Mouse (Mus musculus) kidney, embryonic 16.5 days (tissue): ENCODE measurements around the gene Krt36. TPM values are rescaled to one million over a fixed set of nuclear protein-coding genes. Genes with fewer than 3 reads are reported as not detected.

Source experiments
- ATAC-seq: fragments of 200-750 bp; cut with Nextera tagmentation; 2 replicates; pipeline ENCODE4 v1.8.0; 2017; ENCODE audit warnings: moderate TSS enrichment; ENCODE audit not compliant: low FRiP score, low TSS enrichment
- H3K27ac ChIP-seq: fragments of 300-500 bp; sonication (generic); 2 replicates; pipeline ENCODE4 v1.5.1; 2014; ENCODE audit warnings: low read length
- H3K27me3 ChIP-seq: fragments of 300-500 bp; sonication (generic); 2 replicates; pipeline ENCODE4 v1.6.1; 2014; ENCODE audit warnings: low read length, control low read depth, mixed read lengths; ENCODE audit not compliant: insufficient read depth
- H3K36me3 ChIP-seq: fragments of 300-500 bp; sonication (generic); 2 replicates; pipeline ENCODE4 v1.6.1; 2014; ENCODE audit warnings: low read length, control low read depth, mixed read lengths; ENCODE audit not compliant: insufficient read depth
- H3K4me1 ChIP-seq: fragments of 300-500 bp; sonication (generic); 2 replicates; pipeline ENCODE4 v1.6.1; 2014; ENCODE audit warnings: low read length, control low read depth, mixed read lengths; ENCODE audit not compliant: insufficient read depth
- H3K4me2 ChIP-seq: fragments of 300-500 bp; sonication (generic); replicated peaks from 2 replicates; pipeline ENCODE4 v1.6.1; 2014; ENCODE audit warnings: low read depth, low read length
- H3K4me3 ChIP-seq: fragments of 300-500 bp; sonication (generic); 2 replicates; pipeline ENCODE4 v1.5.1; 2014; ENCODE audit warnings: mild to moderate bottlenecking, low read length
- H3K9ac ChIP-seq: fragments of 300-500 bp; sonication (generic); replicated peaks from 2 replicates; pipeline ENCODE4 v1.6.1; 2014; ENCODE audit warnings: low read length
- H3K9me3 ChIP-seq: fragments of 300-500 bp; sonication (generic); 2 replicates; pipeline ENCODE4 v1.6.1; 2016; ENCODE audit warnings: low read length, control low read depth
- whole genome bisulfite sequencing: fragments of 180-500 bp; shearing (Covaris S2); extraction: QIAGEN DNeasy Blood & Tissue Kit; methylation state at CpG from one replicate; pipeline ENCODE4 v1.1.7; 2014; 5-methylcytosine and 5-hydroxymethylcytosine counted together
- polyA plus RNA-seq: library from polyadenylated mRNA; unstranded; fragments of >200 nt; fragmentation: Nextera tagmentation; extraction: Ambion mirVana; gene quantifications from 2 replicates; pipeline ENCODE4 v1.2.1, GENCODE M21; 2015

Gene Krt36
- 1.1 and 1.6 TPM in 2 replicates for polyA plus RNA-seq

DNA sequence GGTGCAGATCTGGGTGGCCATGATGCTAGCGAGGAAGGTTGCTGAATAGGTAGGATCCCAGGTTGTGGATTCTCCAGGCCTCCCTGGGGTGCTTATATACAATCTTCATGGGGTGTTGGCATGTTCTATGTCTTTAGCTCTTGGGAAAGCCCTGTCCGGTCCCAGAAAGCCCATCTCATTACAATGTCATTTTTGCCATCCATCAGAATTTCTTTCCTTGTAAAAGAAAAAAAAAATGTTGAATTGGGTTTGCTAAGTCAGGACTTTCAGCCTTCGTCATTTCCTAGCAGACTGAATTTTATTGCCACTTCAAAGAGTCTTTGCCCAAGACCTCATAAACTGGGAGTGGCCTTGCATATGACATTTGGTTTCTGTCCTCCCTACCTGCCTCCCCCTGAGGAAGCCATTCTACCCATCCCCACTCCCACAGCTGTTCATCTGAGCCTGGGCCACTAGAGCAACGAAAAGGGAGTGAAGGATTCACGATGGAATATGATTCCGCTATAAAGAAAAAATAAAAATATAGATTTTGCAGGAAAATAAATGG, at the start of gene Krt36:
Gene Krt36 (minus strand): TSS at position 51 of the 547 bp plus-strand sequence.
- WGBS: 63% methylated on average over 6 of the region's 6 CpGs
- Histone ChIP-seq H3K4me3 (no peak within 1 kb of the TSS), H3K36me3 (no peaks in the 10 kb centered on the region), H3K27ac (no peak within 1 kb of the TSS), H3K9ac (no peak within 1 kb of the TSS), H3K27me3 (no peaks in the 10 kb centered on the region), H3K4me1 (no peaks in the 10 kb centered on the region; the same call in 1 of the 2 replicates), H3K9me3 (no peaks in the 10 kb centered on the region), H3K4me2 (no peak within 1 kb of the TSS)
- ATAC-seq: no peak

- H3K9me3 ChIP-seq: no peaks in the 10 kb centered on the region
- no peaks in the 10 kb centered on the region for H3K36me3 ChIP-seq
- no peak within 1 kb of the TSS for H3K4me3 ChIP-seq
- no peak within 1 kb of the TSS for H3K9ac ChIP-seq
- no peak within 1 kb of the TSS for H3K27ac ChIP-seq
- peaks cover 17% of the 10 kb centered on the region for H3K4me1 ChIP-seq
- no peak within 1 kb of the TSS for H3K4me2 ChIP-seq
- H3K27me3 ChIP-seq: peaks cover 14% of the 10 kb centered on the region
- WGBS: 57% methylated on average over 9 of the region's 9 CpGs
- ATAC-seq: no peak
These were observed 43.3 kb upstream of the Krt36 start, which contains the start of gene Krt19 for GRCm38 (mm10) chr11:100148615-100149330. TSS of gene Krt19 (minus strand) at chr11:100148665.

GRCm38 (mm10) chr11:100147566-100148353, 42.3 kb upstream of the Krt36 start:
- no peak overlapping the region for H3K4me2 ChIP-seq
- 39% methylated on average over 5 of the region's 5 CpGs for WGBS
- peaks cover 14% of the 10 kb centered on the region for H3K27me3 ChIP-seq
- H3K9me3 ChIP-seq: no peaks in the 10 kb centered on the region
- no peaks in the 10 kb centered on the region for H3K36me3 ChIP-seq
- no peak for ATAC-seq
- H3K9ac ChIP-seq: no peak overlapping the region
- H3K4me1 ChIP-seq: peaks cover 14% of the 10 kb centered on the region; the same call in 1 of the 2 replicates
- no peak overlapping the region for H3K4me3 ChIP-seq
- no peak overlapping the region for H3K27ac ChIP-seq

DNA sequence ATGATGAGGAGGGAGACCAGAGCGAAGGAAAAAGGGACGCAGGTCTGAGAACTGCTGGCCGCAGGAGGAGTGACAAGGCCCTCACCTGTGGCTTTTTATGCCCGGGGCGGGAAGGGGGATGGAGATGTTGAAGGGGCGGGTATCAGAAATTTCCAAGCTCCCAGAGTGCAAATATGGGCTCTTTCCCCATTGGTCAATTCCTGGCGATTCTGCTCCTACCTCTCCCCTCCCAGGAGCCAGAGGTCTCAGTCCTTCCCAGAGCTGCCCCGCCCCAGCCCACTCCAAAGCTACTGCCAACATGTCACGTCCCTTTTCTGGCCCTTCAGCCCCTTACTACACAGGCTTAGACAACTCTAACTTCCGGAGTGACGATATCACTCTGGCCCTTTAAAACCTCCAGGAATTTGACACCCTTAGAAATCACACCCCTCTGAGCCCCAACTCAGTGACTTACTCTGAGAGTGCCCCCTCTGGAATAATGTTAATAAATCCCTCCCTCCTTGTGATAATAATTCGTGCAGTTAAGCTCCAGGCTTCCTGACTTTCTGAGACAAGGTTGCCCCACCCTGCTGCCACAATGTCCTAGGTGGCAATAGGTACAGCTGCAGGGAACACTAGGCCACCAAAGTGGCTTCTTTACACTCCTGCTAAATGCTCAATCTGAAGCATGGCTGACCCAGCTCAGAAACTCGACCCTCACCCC, 40.6 kb upstream of the Krt36 start:
- Histone ChIP-seq H3K9me3 (no peaks in the 10 kb centered on the region), H3K9ac (peak overlapping the region; percentile 53; the same call in 1 of the 2 replicates), H3K27me3 (peaks cover 14% of the 10 kb centered on the region), H3K4me1 (peaks cover 16% of the 10 kb centered on the region; the same call in 1 of the 2 replicates), H3K36me3 (no peaks in the 10 kb centered on the region), H3K4me3 (peak overlapping the region; percentile 45), H3K4me2 (peak overlapping the region; percentile 53), H3K27ac (peak overlapping the region; percentile 25; the same call in 1 of the 2 replicates)
- WGBS: 2% methylated on average over 13 of the region's 13 CpGs
- peak; percentile 53 for ATAC-seq

- H3K9me3 ChIP-seq: no peaks in the 10 kb centered on the region
- peaks cover 14% of the 10 kb centered on the region for H3K27me3 ChIP-seq
- H3K9ac ChIP-seq: peak overlapping the region; percentile 53
- peak overlapping the region; percentile 53 for H3K4me2 ChIP-seq
- peak overlapping the region; percentile 45 for H3K4me3 ChIP-seq
- WGBS: 1% methylated on average over 20 of the region's 20 CpGs
- H3K4me1 ChIP-seq: peaks cover 21% of the 10 kb centered on the region
- no peak overlapping the region for H3K27ac ChIP-seq
- no peaks in the 10 kb centered on the region for H3K36me3 ChIP-seq
- peak; percentile 46 for ATAC-seq
These were observed 39.7 kb upstream of the Krt36 start for GRCm38 (mm10) chr11:100145104-100145503.

DNA sequence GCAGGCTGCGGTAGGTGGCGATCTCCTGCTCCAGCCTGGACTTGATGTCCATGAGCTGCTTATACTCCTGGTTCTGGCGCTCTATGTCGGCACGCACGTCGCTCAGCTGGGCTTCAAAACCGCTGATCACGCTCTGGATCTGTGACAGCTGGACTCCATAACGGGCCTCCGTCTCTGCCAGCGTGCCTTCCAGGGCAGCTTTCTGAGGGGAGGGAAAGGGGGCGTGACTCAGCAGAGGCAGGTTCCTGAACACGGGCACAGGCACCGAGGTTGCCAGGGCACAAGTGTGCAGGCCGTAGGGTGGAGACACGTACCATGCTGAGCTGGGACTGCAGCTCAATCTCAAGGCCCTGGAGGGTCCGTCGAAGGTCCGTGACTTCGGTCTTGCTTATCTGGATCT, 35.5 kb upstream of the Krt36 start:
- no peaks in the 10 kb centered on the region for H3K36me3 ChIP-seq
- peaks cover 42% of the 10 kb centered on the region for H3K4me1 ChIP-seq
- H3K27me3 ChIP-seq: peaks cover 11% of the 10 kb centered on the region
- ATAC-seq: no peak
- H3K9ac ChIP-seq: no peak overlapping the region
- WGBS: 60% methylated on average over 21 of the region's 21 CpGs
- no peak overlapping the region for H3K4me3 ChIP-seq
- no peaks in the 10 kb centered on the region for H3K9me3 ChIP-seq
- no peak overlapping the region for H3K27ac ChIP-seq
- no peak overlapping the region for H3K4me2 ChIP-seq

- no peak overlapping the region for H3K9ac ChIP-seq
- peaks cover 37% of the 10 kb centered on the region for H3K4me1 ChIP-seq
- peaks cover 3% of the 10 kb centered on the region; the same call in 1 of the 2 replicates for H3K27me3 ChIP-seq
- 33% methylated on average over 2 of the region's 2 CpGs for WGBS
- ATAC-seq: no peak
- no peak overlapping the region for H3K27ac ChIP-seq
- no peaks in the 10 kb centered on the region for H3K36me3 ChIP-seq
- H3K4me2 ChIP-seq: no peak overlapping the region
- H3K4me3 ChIP-seq: no peak overlapping the region
- no peaks in the 10 kb centered on the region for H3K9me3 ChIP-seq
These were observed 34.0 kb upstream of the Krt36 start for GRCm38 (mm10) chr11:100139391-100139790.

DNA sequence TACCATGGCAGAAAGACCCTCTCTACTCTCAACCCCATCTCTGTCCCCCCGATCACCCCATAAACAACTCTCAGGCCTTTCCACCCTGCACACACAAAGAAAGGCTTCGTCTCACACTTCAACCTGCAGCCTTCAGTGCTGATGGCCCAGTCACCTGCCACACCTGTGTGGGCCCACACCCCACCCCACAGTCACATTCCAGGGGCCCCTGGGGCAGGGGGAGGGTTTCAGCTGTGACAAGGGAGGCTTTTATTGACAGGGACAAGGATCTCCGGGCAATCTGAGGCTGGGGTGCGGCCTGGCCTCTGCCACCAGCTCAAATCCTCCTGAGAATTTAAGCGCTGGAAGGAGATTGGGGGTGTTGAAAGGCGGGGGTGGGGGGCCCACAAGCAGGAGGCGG, 33.4 kb upstream of the Krt36 start:
- Histone ChIP-seq H3K36me3 (no peaks in the 10 kb centered on the region), H3K4me2 (no peak overlapping the region), H3K9ac (no peak overlapping the region), H3K9me3 (no peaks in the 10 kb centered on the region), H3K27ac (no peak overlapping the region), H3K4me1 (peaks cover 37% of the 10 kb centered on the region), H3K4me3 (no peak overlapping the region), H3K27me3 (no peaks in the 10 kb centered on the region; the same call in 1 of the 2 replicates)
- ATAC-seq: no peak
- 59% methylated on average over 7 of the region's 7 CpGs for WGBS

GRCm38 (mm10) chr11:100137693-100138092, 32.3 kb upstream of the Krt36 start:
- Histone ChIP-seq H3K4me1 (peaks cover 37% of the 10 kb centered on the region), H3K27me3 (no peaks in the 10 kb centered on the region; the same call in 1 of the 2 replicates), H3K36me3 (no peaks in the 10 kb centered on the region), H3K27ac (no peak overlapping the region; the same call in 1 of the 2 replicates), H3K4me2 (no peak overlapping the region), H3K9ac (no peak overlapping the region), H3K9me3 (no peaks in the 10 kb centered on the region), H3K4me3 (no peak overlapping the region)
- WGBS: 11% methylated on average over 5 of the region's 5 CpGs
- peak; percentile 58 for ATAC-seq
